Mouse (Mus musculus): ENCODE measurements around the gene Ace.

DNA sequence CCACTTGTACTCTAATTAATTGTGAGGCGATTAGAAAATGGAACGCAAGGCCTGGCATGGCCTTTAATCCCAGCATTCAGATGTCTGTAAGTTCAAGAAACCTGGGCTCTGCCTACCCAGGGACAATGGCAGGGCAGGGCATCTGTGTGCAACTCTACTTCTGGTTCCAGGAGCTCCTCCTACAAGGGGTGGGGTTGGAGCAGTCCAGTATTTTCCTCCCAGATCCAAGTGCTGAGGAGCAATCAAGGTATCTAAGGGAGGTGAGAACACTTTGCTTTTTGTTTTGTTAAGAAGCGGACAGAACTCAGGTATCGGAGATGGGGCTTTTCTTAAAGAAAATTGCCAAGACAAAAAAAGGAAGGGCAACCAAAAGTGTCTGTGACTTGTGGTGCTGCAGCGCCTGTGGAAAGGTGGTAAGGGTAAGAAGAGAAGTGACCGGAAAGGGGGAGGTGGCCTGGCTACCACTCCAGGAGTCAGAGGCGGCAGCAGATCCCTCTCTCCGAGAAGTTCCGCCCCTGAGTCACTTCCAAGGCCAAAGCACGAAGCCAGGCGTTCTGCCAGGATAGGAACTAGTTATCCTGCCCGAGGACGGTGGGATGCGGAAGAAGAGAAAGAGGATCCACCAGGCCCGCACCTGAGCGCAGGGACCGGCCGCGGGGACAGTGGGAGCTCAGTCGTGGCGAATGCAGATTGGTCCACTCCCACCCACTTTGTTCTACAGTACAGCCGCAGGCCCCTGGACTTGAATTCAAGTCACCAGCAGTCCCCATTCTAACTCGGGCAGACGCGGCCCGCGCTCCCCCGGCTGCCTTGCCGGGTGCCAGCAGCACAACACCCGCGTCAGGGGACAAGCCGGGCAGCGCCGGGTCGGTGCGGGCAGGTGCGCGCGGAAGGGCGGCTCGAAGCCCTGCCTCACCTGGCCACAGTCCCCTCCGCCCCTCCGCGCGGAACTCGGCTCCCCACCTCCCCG is 24.3 kb upstream of the Ace start:
- TF ChIP-seq MAX (IDR thresholded peaks at IDR 0.05) (no peak), CTCF (IDR thresholded peaks at IDR 0.05; ENCODE audit: control insufficient read depth, insufficient read depth, insufficient read length) (no peak), CEBPB (IDR thresholded peaks at IDR 0.05; ENCODE audit: low read depth) (no peak), USF1 (IDR thresholded peaks at IDR 0.05; ENCODE audit: low read depth) (no peak)
